Mouse (Mus musculus) liver, postnatal 0 days (tissue): ENCODE results near the gene Hspb6.

Source experiments
- CTCF ChIP-seq: sonication (generic); IDR thresholded peaks from 2 replicates; pipeline ENCODE4 v1.5.1; 2016; ENCODE audit warnings: antibody characterized with exemption, low read depth
- EP300 ChIP-seq: IDR thresholded peaks from 2 replicates; pipeline ENCODE4 v1.6.1; 2016; ENCODE audit warnings: antibody characterized with exemption, low read depth, mild to moderate bottlenecking

- TF ChIP-seq CTCF (no peak), EP300 (no peak)
Measured at GRCm38 (mm10) chr7:30531291-30531815, 20.6 kb upstream of the Hspb6 start.
